Mouse (Mus musculus): ENCODE results near the gene Pparg.
A peak's percentile ranks its signal among the peaks of the same experiment; 100 is the strongest.

GRCm38 (mm10) chr6:115465876-115466275 lies 105.1 kb downstream of the Pparg start:
- TF ChIP-seq CTCF (conservative IDR thresholded peaks at IDR 0.05 in 1 of 2, IDR thresholded peaks at IDR 0.05 in 1 of 2; ENCODE audit: low read depth in 2 of 2, low read length in 2 of 2) (no peak), TCF12 (IDR thresholded peaks at IDR 0.05; ENCODE audit: low read depth, low read length) (peak; percentile 50; the same call in 1 of the 2 replicates), SIN3A (IDR thresholded peaks at IDR 0.05; ENCODE audit: low read length) (no peak), USF1 (IDR thresholded peaks at IDR 0.05; ENCODE audit: low read depth, low read length) (no peak), SMC3 (IDR thresholded peaks at IDR 0.05; ENCODE audit: low read depth, low read length) (no peak), KAT2A (IDR thresholded peaks at IDR 0.05; ENCODE audit: insufficient replicate concordance, low read length) (no peak), POLR2AphosphoS2 (IDR thresholded peaks at IDR 0.05; ENCODE audit: low read depth, low read length) (no peak), ZMIZ1 (IDR thresholded peaks at IDR 0.05; ENCODE audit: low read depth, low read length) (no peak), POLR2A (IDR thresholded peaks at IDR 0.05; ENCODE audit: low read depth, low read length) (no peak), ZC3H11A (IDR thresholded peaks at IDR 0.05; ENCODE audit: low read depth, low read length) (no peak), UBTF (IDR thresholded peaks at IDR 0.05; ENCODE audit: low read depth, low read length) (no peak), EP300 (IDR thresholded peaks at IDR 0.05; ENCODE audit: low read length) (peak; percentile 64)
